Mouse (Mus musculus): Measurements from ENCODE around the gene Glt1d1. TPM values are rescaled to one million over a fixed set of nuclear protein-coding genes. Genes with fewer than 3 reads are reported as not detected.

Glt1d1 gene
- total and polyA plus RNA-seq, 3 experiments = 0.19 TPM; not detected in 2

GRCm38 (mm10) chr5:127596862-127597261 is 35.2 kb upstream of the Glt1d1 start:
- Histone ChIP-seq H3K4me1 (ENCODE audit: control insufficient read depth in 1 of 2, insufficient read depth in 2 of 2, low read length in 2 of 2) (no peaks in the 10 kb centered on the region), H3K9me3 (replicated peaks; ENCODE audit: insufficient read depth, low read length) (no peaks in the 10 kb centered on the region), H3K4me3 (ENCODE audit: control insufficient read depth in 1 of 2, insufficient read depth in 1 of 2, low read depth in 2 of 2, low read length in 2 of 2) (no peak overlapping the region), H3K27me3 (ENCODE audit: control insufficient read depth in 1 of 2, insufficient read depth in 2 of 2, low read length in 2 of 2) (no peaks in the 10 kb centered on the region), H3K27ac (ENCODE audit: control insufficient read depth, low read depth, low read length) (no peak overlapping the region), H3K79me2 (ENCODE audit: control insufficient read depth, insufficient read depth, low read length, poor library complexity) (no peaks in the 10 kb centered on the region), H3K36me3 (ENCODE audit: control insufficient read depth in 1 of 2, insufficient read depth in 2 of 2, low read length in 2 of 2) (peaks cover 0 to 6% of the 10 kb centered on the region in 2 experiments; a peak in 1 of 4 replicates), H3K9ac (ENCODE audit: control insufficient read depth, low read depth, low read length, poor library complexity, severe bottlenecking) (no peak overlapping the region)
- no peak for TF ChIP-seq MAZ (IDR thresholded peaks at IDR 0.05; ENCODE audit: low read depth, low read length)
- no peak for DNase-seq (ENCODE audit: low read depth, low spot score)

- Histone ChIP-seq H3K27me3 (ENCODE audit: control insufficient read depth in 1 of 2, insufficient read depth in 2 of 2, low read length in 2 of 2) (no peaks in the 10 kb centered on the region), H3K9me3 (replicated peaks; ENCODE audit: insufficient read depth, low read length) (no peaks in the 10 kb centered on the region), H3K9ac (ENCODE audit: control insufficient read depth, low read depth, low read length, poor library complexity, severe bottlenecking) (no peak overlapping the region), H3K36me3 (ENCODE audit: control insufficient read depth in 1 of 2, insufficient read depth in 2 of 2, low read length in 2 of 2) (peaks cover 0 to 22% of the 10 kb centered on the region in 2 experiments; a peak in 2 of 4 replicates), H3K27ac (ENCODE audit: control insufficient read depth, low read depth, low read length) (no peak overlapping the region), H3K4me1 (ENCODE audit: control insufficient read depth in 1 of 2, insufficient read depth in 2 of 2, low read length in 2 of 2) (no peaks in the 10 kb centered on the region), H3K4me3 (ENCODE audit: control insufficient read depth in 1 of 2, insufficient read depth in 1 of 2, low read depth in 2 of 2, low read length in 2 of 2) (no peak overlapping the region), H3K79me2 (ENCODE audit: control insufficient read depth, insufficient read depth, low read length, poor library complexity) (no peaks in the 10 kb centered on the region)
- no peak for TF ChIP-seq ETS1 (IDR thresholded peaks at IDR 0.05; ENCODE audit: low read depth, low read length)
- TF ChIP-seq KAT2A (conservative IDR thresholded peaks at IDR 0.05; ENCODE audit: low read depth, low read length) = no peak
- no peak for TF ChIP-seq CHD1 (IDR thresholded peaks at IDR 0.05; ENCODE audit: low read depth, low read length)
- no peak for TF ChIP-seq GATA1 (IDR thresholded peaks at IDR 0.05; ENCODE audit: low read depth, low read length)
- no peak for TF ChIP-seq MAX (IDR thresholded peaks at IDR 0.05; ENCODE audit: low read length)
- TF ChIP-seq RAD21 (IDR thresholded peaks at IDR 0.05; ENCODE audit: low read depth, low read length) = no peak
- TF ChIP-seq ZMIZ1 (IDR thresholded peaks at IDR 0.05; ENCODE audit: low read depth, low read length) = no peak
- no peak for TF ChIP-seq ELF1 (IDR thresholded peaks at IDR 0.05; ENCODE audit: low read depth, low read length)
- TF ChIP-seq HCFC1 (IDR thresholded peaks at IDR 0.05; ENCODE audit: low read depth, low read length) = no peak
- no peak for TF ChIP-seq UBTF (IDR thresholded peaks at IDR 0.05; ENCODE audit: borderline replicate concordance, insufficient read depth, low read depth, low read length)
- no peak for TF ChIP-seq TAL1 (IDR thresholded peaks at IDR 0.05; ENCODE audit: low read length)
- no peak for TF ChIP-seq SIN3A (IDR thresholded peaks at IDR 0.05; ENCODE audit: low read length)
- no peak for TF ChIP-seq RCOR1 (IDR thresholded peaks at IDR 0.05; ENCODE audit: low read depth, low read length)
- TF ChIP-seq JUND (IDR thresholded peaks at IDR 0.05; ENCODE audit: low read depth, low read length) = no peak
- TF ChIP-seq MAZ (IDR thresholded peaks at IDR 0.05; ENCODE audit: low read depth, low read length) = no peak
- no peak for TF ChIP-seq MAFK (IDR thresholded peaks at IDR 0.05; ENCODE audit: borderline replicate concordance, low read depth, low read length)
- no peak for TF ChIP-seq NELFE (IDR thresholded peaks at IDR 0.05; ENCODE audit: low read depth, low read length)
- TF ChIP-seq USF2 (IDR thresholded peaks at IDR 0.05; ENCODE audit: borderline replicate concordance in 1 of 2, insufficient read depth in 1 of 2, low read depth in 1 of 2, low read length in 2 of 2) = no peak
- no peak for DNase-seq (ENCODE audit: low read depth, low spot score)
Observed at GRCm38 (mm10) chr5:127602996-127603395, 29.1 kb upstream of the Glt1d1 start.

All from MEL (cell line).